Mouse (Mus musculus) hindbrain, embryonic 10.5 days (tissue): ENCODE measurements around the gene Thsd4. TPM values are rescaled to one million over a fixed set of nuclear protein-coding genes. Genes with fewer than 3 reads are reported as not detected.

ENCODE experiments used
- DNase-seq: peaks from one replicate; pipeline ENCODE4 v3.0.0-alpha.2; 2017; ENCODE audit warnings: low spot score
- H3K27ac ChIP-seq: fragments of 300-500 bp; sonication (generic); 2 replicates; pipeline ENCODE4 v1.5.1; 2016; ENCODE audit warnings: mild to moderate bottlenecking, moderate library complexity
- H3K27me3 ChIP-seq: fragments of 300-500 bp; sonication (generic); 2 replicates; pipeline ENCODE4 v1.6.1; 2016; ENCODE audit warnings: mild to moderate bottlenecking; ENCODE audit not compliant: poor library complexity, insufficient read depth, severe bottlenecking
- H3K36me3 ChIP-seq: fragments of 300-500 bp; sonication (generic); 2 replicates; pipeline ENCODE4 v1.6.1; 2016; ENCODE audit warnings: mild to moderate bottlenecking, moderate library complexity
- H3K4me1 ChIP-seq: fragments of 300-500 bp; sonication (generic); replicated peaks from 2 replicates; pipeline ENCODE4 v1.6.1; 2016; ENCODE audit warnings: mild to moderate bottlenecking
- H3K4me3 ChIP-seq: fragments of 300-500 bp; sonication (generic); 2 replicates; pipeline ENCODE4 v1.5.1; 2016; ENCODE audit warnings: mild to moderate bottlenecking, moderate library complexity
- H3K9me3 ChIP-seq: fragments of 300-500 bp; sonication (generic); 2 replicates; pipeline ENCODE4 v1.6.1; 2016; ENCODE audit warnings: mild to moderate bottlenecking, moderate library complexity
- WGBS: fragments of 180-500 bp; shearing (Covaris S2); methylation state at CpG from one replicate; pipeline ENCODE4 v1.1.7; 2016; 5-methylcytosine and 5-hydroxymethylcytosine counted together
- polyA plus RNA-seq: library from polyadenylated mRNA; unstranded; fragments of >200 nt; fragmentation: Nextera tagmentation; extraction: Ambion mirVana; gene quantifications from 2 replicates; pipeline ENCODE4 v1.2.1, GENCODE M21; 2016

Thsd4 gene
- polyA plus RNA-seq, 1 experiment from 2014 or later: 6.7 TPM

GRCm38 (mm10) chr9:60224039-60224695 is 297.7 kb downstream of the Thsd4 start:
- H3K9me3 ChIP-seq: no peaks in the 10 kb centered on the region
- H3K27ac ChIP-seq: peak overlapping the region; percentile 79
- peak; percentile 34 for DNase-seq
- peaks cover 27% of the 10 kb centered on the region for H3K4me1 ChIP-seq
- H3K36me3 ChIP-seq: no peaks in the 10 kb centered on the region
- WGBS: 22% methylated on average over 6 of the region's 6 CpGs
- H3K4me3 ChIP-seq: no peak overlapping the region; the same call in 1 of the 2 replicates
- H3K27me3 ChIP-seq: 0 out of 2 replicates have a peak, but pooled peaks cover 4% of the 10 kb centered on the region

DNA sequence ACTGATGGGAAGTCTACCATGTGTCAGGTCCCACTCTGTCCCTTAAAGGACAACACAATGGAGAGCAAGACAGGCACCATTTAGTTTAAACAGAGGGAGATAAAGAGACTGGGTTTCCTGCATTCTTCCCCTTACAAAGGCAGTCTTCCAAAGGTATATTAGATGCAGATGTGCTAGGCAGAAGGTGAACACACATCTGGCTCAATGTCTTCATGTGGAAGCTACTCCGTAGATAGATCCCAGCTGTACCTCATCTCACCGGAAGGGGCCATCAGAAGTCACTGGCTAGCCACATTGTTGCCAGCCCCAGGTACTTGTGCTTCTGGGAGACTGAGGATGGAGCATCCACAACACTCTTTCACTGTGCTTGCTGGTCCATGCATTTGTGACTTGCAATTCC is 301.4 kb downstream of the Thsd4 start:
- Histone ChIP-seq H3K27ac (no peak overlapping the region), H3K27me3 (0 out of 2 replicates have a peak, but pooled peaks cover 4% of the 10 kb centered on the region), H3K4me1 (peaks cover 21% of the 10 kb centered on the region), H3K9me3 (no peaks in the 10 kb centered on the region), H3K4me3 (no peak overlapping the region), H3K36me3 (no peaks in the 10 kb centered on the region)
- 92% methylated on average over 2 of the region's 2 CpGs for WGBS
- DNase-seq: no peak

DNA sequence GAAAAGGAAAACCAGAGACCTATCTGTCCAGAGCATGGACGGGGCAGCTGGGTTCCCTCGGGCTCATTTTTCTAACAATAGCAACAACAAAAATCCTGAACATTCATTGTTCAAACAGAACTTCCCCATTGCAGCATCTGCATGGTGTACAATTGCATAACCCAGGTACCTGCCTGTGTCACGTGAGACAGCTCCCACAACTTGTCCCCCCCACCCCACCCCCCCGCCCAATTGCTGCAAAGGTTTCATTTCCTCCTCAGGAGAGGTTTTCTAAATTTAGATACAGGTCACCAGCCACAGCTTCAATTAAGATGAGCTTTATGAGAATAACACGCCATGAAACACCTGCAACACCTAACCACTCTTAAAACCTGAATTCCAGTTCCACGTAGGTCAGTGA is 303.4 kb downstream of the Thsd4 start:
- 83% methylated on average over 6 of the region's 6 CpGs for WGBS
- no peaks in the 10 kb centered on the region for H3K36me3 ChIP-seq
- DNase-seq: no peak
- no peak overlapping the region for H3K27ac ChIP-seq
- no peaks in the 10 kb centered on the region for H3K9me3 ChIP-seq
- 0 out of 2 replicates have a peak, but pooled peaks cover 4% of the 10 kb centered on the region for H3K27me3 ChIP-seq
- no peak overlapping the region for H3K4me3 ChIP-seq
- 0 out of 2 replicates have a peak, but pooled peaks cover 2% of the 10 kb centered on the region for H3K4me1 ChIP-seq

DNA sequence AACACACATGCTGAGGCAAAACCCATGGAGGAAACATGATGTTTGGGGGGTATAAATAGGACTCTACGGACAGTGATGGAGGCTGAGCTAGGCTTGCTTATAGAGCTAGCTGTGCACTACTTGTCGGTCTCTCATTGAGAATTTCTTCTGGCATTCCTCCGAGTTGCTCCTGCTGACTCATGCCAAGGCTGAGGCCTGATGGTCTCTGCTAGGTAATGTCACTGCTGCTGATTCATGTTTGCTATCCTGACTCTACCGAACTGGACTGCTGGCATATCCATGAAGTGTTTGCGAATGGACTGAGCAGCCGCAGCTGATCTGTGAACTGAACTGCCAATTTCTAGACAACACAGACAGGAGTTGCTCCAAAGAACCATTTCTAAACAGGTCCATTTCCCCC is 305.8 kb downstream of the Thsd4 start:
- H3K9me3 ChIP-seq: no peaks in the 10 kb centered on the region
- H3K4me3 ChIP-seq: no peak overlapping the region
- no peaks in the 10 kb centered on the region for H3K27me3 ChIP-seq
- DNase-seq: no peak
- no peaks in the 10 kb centered on the region for H3K4me1 ChIP-seq
- H3K27ac ChIP-seq: no peak overlapping the region
- 91% methylated on average over 6 of the region's 6 CpGs for WGBS
- H3K36me3 ChIP-seq: no peaks in the 10 kb centered on the region

DNA sequence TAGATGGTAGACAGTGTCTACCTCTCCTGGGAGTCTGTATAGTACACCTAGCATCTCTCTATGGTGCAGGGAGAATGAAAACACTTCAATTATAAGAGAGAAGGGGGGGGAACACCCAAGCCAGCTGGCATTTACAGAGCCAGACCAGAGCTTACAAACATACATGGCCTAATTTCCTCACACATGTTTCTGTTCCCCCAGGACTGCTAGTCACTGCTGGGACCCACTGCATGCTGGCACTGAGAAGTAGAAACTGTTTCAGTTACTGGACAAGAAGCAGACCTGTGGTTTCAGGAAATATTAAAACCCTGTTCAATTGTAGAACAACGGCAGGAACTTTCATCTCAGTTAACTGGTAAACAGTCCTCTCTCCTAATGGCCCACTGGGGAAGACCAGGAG is 308.7 kb downstream of the Thsd4 start:
- Histone ChIP-seq H3K27ac (no peak overlapping the region), H3K9me3 (no peaks in the 10 kb centered on the region), H3K4me1 (no peaks in the 10 kb centered on the region), H3K27me3 (no peaks in the 10 kb centered on the region), H3K36me3 (no peaks in the 10 kb centered on the region), H3K4me3 (no peak overlapping the region)
- no peak for DNase-seq
- WGBS: 79% methylated on average over 1 of the region's 1 CpGs

GRCm38 (mm10) chr9:60208843-60209242 is 313.0 kb downstream of the Thsd4 start:
- Histone ChIP-seq H3K36me3 (no peaks in the 10 kb centered on the region), H3K4me3 (no peak overlapping the region), H3K27me3 (no peaks in the 10 kb centered on the region), H3K9me3 (no peaks in the 10 kb centered on the region), H3K27ac (no peak overlapping the region), H3K4me1 (no peaks in the 10 kb centered on the region)
- WGBS: 95% methylated on average over 1 of the region's 1 CpGs
- DNase-seq: no peak

- H3K4me1 ChIP-seq: peaks cover 5% of the 10 kb centered on the region; the same call in 1 of the 2 replicates
- WGBS: 90% methylated on average over 7 of the region's 7 CpGs
- H3K9me3 ChIP-seq: no peaks in the 10 kb centered on the region
These were observed 318.7 kb downstream of the Thsd4 start for GRCm38 (mm10) chr9:60203141-60203540.

DNA sequence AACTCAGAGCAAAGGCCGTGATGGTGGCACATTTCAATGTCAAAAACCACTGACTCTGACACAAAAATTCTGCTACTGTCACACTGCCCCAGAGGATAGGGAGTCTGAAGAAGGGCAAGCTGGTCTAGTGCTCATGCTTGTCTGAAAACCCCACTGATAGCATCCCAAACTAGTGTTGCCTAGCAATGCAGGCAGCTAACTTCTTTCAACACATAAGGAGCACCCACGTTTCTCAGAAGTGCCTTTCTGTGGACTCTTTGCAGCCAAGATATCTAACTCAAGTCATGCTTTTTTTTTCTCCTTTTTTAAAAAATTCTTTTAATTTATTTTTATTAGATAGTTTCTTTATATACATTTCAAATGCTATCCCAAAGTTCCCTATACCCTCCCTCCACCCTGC is 321.4 kb downstream of the Thsd4 start:
- Histone ChIP-seq H3K4me1 (peaks cover 5% of the 10 kb centered on the region; the same call in 1 of the 2 replicates), H3K27me3 (no peaks in the 10 kb centered on the region), H3K27ac (no peak overlapping the region), H3K36me3 (no peaks in the 10 kb centered on the region), H3K9me3 (no peaks in the 10 kb centered on the region), H3K4me3 (no peak overlapping the region)
- 87% methylated on average over 2 of the region's 2 CpGs for WGBS
- no peak for DNase-seq

More at GRCm38 (mm10) chr9:60203141-60203540, 318.7 kb downstream of the Thsd4 start:
- Histone ChIP-seq H3K4me3 (no peak overlapping the region), H3K36me3 (no peaks in the 10 kb centered on the region), H3K27me3 (no peaks in the 10 kb centered on the region), H3K27ac (no peak overlapping the region)
- no peak for DNase-seq

DNA sequence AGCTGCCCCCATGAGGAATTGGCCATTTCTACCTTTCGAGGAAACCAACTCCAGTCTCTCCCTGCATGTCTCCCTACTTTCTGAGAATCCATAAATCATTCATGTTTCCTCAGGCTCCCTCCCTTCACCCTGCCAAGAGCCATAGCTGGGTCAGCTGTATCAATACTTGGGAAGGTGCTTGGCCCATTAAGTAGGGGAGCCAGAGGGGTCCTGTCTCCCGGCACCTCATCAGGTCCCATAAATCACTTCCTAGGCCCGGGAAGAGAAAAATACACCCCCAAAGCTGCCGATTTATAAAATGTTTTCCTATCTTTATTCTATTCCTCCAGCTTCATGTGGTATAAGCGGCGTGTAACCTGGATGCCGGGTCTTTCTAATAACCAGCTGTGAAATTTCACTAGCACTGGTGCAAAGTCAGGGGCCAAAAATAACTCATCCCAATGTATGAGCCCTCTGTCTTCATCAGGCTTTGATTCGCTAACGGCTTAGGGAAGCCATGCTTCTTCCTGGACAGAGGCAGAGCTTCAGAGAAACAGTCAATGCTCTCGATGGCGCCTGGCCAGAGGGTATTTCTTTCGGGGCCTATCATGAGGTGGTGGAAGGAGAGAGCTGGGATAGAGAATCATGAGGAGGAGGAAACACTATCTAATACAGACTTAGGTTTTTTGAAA is 323.2 kb downstream of the Thsd4 start:
- H3K4me1 ChIP-seq: peaks cover 11% of the 10 kb centered on the region; the same call in 1 of the 2 replicates
- no peaks in the 10 kb centered on the region for H3K9me3 ChIP-seq
- H3K36me3 ChIP-seq: no peaks in the 10 kb centered on the region
- no peak overlapping the region for H3K4me3 ChIP-seq
- WGBS: 96% methylated on average over 12 of the region's 12 CpGs
- DNase-seq: no peak
- no peaks in the 10 kb centered on the region for H3K27me3 ChIP-seq
- H3K27ac ChIP-seq: no peak overlapping the region

DNA sequence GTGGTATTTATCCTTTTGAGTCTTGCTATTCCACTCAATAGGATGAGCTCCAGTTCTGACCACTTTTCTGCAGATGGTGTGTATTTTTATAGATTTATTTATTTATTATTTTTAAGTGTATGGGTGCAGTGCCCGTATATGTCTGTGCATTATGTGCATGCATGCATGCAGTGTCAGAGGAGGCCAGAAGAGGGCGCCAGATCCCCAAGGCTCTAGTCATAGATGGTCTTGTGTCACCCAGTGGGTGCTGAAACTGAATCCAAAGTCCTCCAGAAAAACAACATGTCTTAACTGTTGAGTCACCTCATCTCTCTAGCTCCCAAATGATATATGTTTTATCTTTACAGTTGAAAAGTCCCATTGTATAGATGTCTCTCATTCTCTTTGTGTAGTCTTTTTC is 326.3 kb downstream of the Thsd4 start:
- no peaks in the 10 kb centered on the region for H3K36me3 ChIP-seq
- peaks cover 17% of the 10 kb centered on the region for H3K4me1 ChIP-seq
- H3K27me3 ChIP-seq: no peaks in the 10 kb centered on the region
- H3K4me3 ChIP-seq: no peak overlapping the region
- H3K27ac ChIP-seq: no peak overlapping the region
- no peaks in the 10 kb centered on the region for H3K9me3 ChIP-seq
- WGBS: 76% methylated on average over 2 of the region's 2 CpGs
- no peak for DNase-seq

GRCm38 (mm10) chr9:60194905-60195304 is 326.9 kb downstream of the Thsd4 start:
- no peak for DNase-seq
- 84% methylated on average over 6 of the region's 6 CpGs for WGBS
- no peak overlapping the region for H3K27ac ChIP-seq

GRCm38 (mm10) chr9:60192321-60192720 is 329.5 kb downstream of the Thsd4 start:
- 84% methylated on average over 5 of the region's 5 CpGs for WGBS
- H3K36me3 ChIP-seq: no peaks in the 10 kb centered on the region
- peaks cover 17% of the 10 kb centered on the region for H3K4me1 ChIP-seq
- no peak overlapping the region for H3K27ac ChIP-seq
- H3K4me3 ChIP-seq: no peak overlapping the region
- no peaks in the 10 kb centered on the region for H3K9me3 ChIP-seq
- no peaks in the 10 kb centered on the region for H3K27me3 ChIP-seq
- no peak for DNase-seq

More at GRCm38 (mm10) chr9:60194905-60195304, 326.9 kb downstream of the Thsd4 start:
- Histone ChIP-seq H3K36me3 (no peaks in the 10 kb centered on the region), H3K4me3 (no peak overlapping the region), H3K9me3 (no peaks in the 10 kb centered on the region), H3K4me1 (peaks cover 17% of the 10 kb centered on the region), H3K27me3 (no peaks in the 10 kb centered on the region)

DNA sequence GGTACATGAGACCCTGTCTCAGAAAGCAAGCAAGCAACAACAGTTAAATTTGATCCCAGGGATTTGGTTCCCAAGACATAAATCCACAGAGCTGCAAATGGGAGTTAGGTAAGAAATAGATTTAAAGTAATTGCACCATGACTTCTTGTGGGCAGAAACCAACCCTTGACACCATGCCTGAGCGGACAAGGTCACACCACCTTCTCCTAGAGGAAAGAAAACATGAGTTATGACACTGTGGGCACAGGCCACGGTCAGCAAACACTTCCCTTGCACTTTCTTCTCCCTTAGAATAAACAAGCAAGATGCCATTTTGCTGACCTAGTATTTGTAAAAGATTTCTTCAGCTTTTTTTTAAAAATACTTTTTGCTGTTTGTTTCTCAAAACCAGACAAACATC is 334.4 kb downstream of the Thsd4 start:
- 79% methylated on average over 2 of the region's 2 CpGs for WGBS
- no peak overlapping the region for H3K4me3 ChIP-seq
- no peak overlapping the region for H3K27ac ChIP-seq
- H3K36me3 ChIP-seq: no peaks in the 10 kb centered on the region
- no peaks in the 10 kb centered on the region for H3K27me3 ChIP-seq
- no peak for DNase-seq
- H3K9me3 ChIP-seq: no peaks in the 10 kb centered on the region
- H3K4me1 ChIP-seq: peaks cover 34% of the 10 kb centered on the region
